Mouse (Mus musculus) A20 (cell line): ENCODE measurements around the gene Taar8c.
"Not testable (repeated sequence)": the region's sequence is repeated elsewhere in the genome, so short reads cannot be mapped to it uniquely, and the experiment has no call there.

ENCODE experiments used
- DNase-seq: peaks from one replicate; pipeline ENCODE4 v3.0.0-alpha.2; 2011; ENCODE audit warnings: low read depth, low spot score

The Taar8c gene

GRCm38 (mm10) chr10:24101812-24102211, at the start of gene Taar8c:
Gene Taar8c, minus strand, starts transcription at chr10:24101912.
- DNase-seq, result not testable (repeated sequence)

- DNase-seq, result peak; percentile 74
These were observed 48.4 kb upstream of the Taar8c start for GRCm38 (mm10) chr10:24150086-24150485.

GRCm38 (mm10) chr10:24149135-24149781, 47.5 kb upstream of the Taar8c start, which contains the start of gene Stx7:
Gene Stx7, plus strand, starts transcription at chr10:24149302.
- peak; percentile 97 for DNase-seq

- DNase-seq, result peak; percentile 35
These were observed 41.0 kb upstream of the Taar8c start for GRCm38 (mm10) chr10:24142735-24143134.

- DNase-seq, result no peak
These were observed 37.0 kb upstream of the Taar8c start for GRCm38 (mm10) chr10:24138623-24139261.

- no peak for DNase-seq
These were observed 32.4 kb upstream of the Taar8c start for GRCm38 (mm10) chr10:24134071-24134645.

GRCm38 (mm10) chr10:24133132-24133531, 31.4 kb upstream of the Taar8c start:
- DNase-seq, result peak; percentile 73

GRCm38 (mm10) chr10:24132273-24132672, 30.6 kb upstream of the Taar8c start:
- DNase-seq, result peak; percentile 85

- peak; percentile 89 for DNase-seq
These were observed 29.9 kb upstream of the Taar8c start for GRCm38 (mm10) chr10:24131451-24132262.

- DNase-seq, result peak; percentile 58
These were observed 9.5 kb upstream of the Taar8c start for GRCm38 (mm10) chr10:24111116-24111778.

- DNase-seq, result not testable (repeated sequence)
These were observed 7.7 kb upstream of the Taar8c start, which contains the start of gene Taar9 for GRCm38 (mm10) chr10:24109434-24109833. Gene Taar9, minus strand, starts transcription at chr10:24109534.

GRCm38 (mm10) chr10:24108236-24108635, 6.5 kb upstream of the Taar8c start:
- DNase-seq, result no peak

GRCm38 (mm10) chr10:24107747-24108146, 6.0 kb upstream of the Taar8c start:
- DNase-seq, result peak; percentile 37

- DNase-seq, result not testable (repeated sequence)
These were observed 1.6 kb upstream of the Taar8c start for GRCm38 (mm10) chr10:24103299-24103698.

- not testable (repeated sequence) for DNase-seq
These were observed 4.7 kb downstream of the Taar8c start for GRCm38 (mm10) chr10:24097010-24097409.

GRCm38 (mm10) chr10:24092194-24092593, 9.5 kb downstream of the Taar8c start, which contains the start of gene Taar8b:
Gene Taar8b, minus strand, starts transcription at chr10:24092294.
- DNase-seq, result no peak

GRCm38 (mm10) chr10:24087168-24087567, 14.5 kb downstream of the Taar8c start:
- DNase-seq, result no peak

GRCm38 (mm10) chr10:24086555-24086954, 15.2 kb downstream of the Taar8c start:
- DNase-seq, result no peak

- no peak for DNase-seq
These were observed 15.8 kb downstream of the Taar8c start for GRCm38 (mm10) chr10:24085936-24086335.

- peak; percentile 53 for DNase-seq
These were observed 21.5 kb downstream of the Taar8c start for GRCm38 (mm10) chr10:24080166-24080565.

GRCm38 (mm10) chr10:24076200-24076599, 25.5 kb downstream of the Taar8c start, which contains the start of gene Taar8a:
Gene Taar8a, plus strand, starts transcription at chr10:24076500.
- DNase-seq, result not testable (repeated sequence)
